Mouse (Mus musculus) liver, postnatal 0 days (tissue): ENCODE results near the gene Ndufb2. TPM values are rescaled to one million over a fixed set of nuclear protein-coding genes. Genes with fewer than 3 reads are reported as not detected.

Experiments
- ATAC-seq: fragments of 200-750 bp; cut with Nextera tagmentation; 2 replicates; pipeline ENCODE4 v1.8.0; 2017; ENCODE audit warnings: mild to moderate bottlenecking, moderate library complexity
- DNase-seq: peaks from one replicate; pipeline ENCODE4 v3.0.0-alpha.2; 2016
- H3K27ac ChIP-seq: fragments of 300-500 bp; sonication (generic); 2 replicates; pipeline ENCODE4 v1.5.1; 2014; ENCODE audit warnings: antibody characterized with exemption, moderate library complexity, mild to moderate bottlenecking, low read depth
- H3K27me3 ChIP-seq: fragments of 300-500 bp; sonication (generic); 2 replicates; pipeline ENCODE4 v1.6.1; 2014; ENCODE audit warnings: low read length, control low read depth, mixed read lengths; ENCODE audit not compliant: insufficient read depth
- H3K36me3 ChIP-seq: fragments of 300-500 bp; sonication (generic); replicated peaks from 2 replicates; pipeline ENCODE4 v1.6.1; 2014; ENCODE audit warnings: mild to moderate bottlenecking, control low read depth, low read length, moderate library complexity, mixed read lengths; ENCODE audit not compliant: insufficient read depth
- H3K4me1 ChIP-seq: fragments of 300-500 bp; sonication (generic); 2 replicates; pipeline ENCODE4 v1.6.1; 2014; ENCODE audit warnings: antibody characterized with exemption, mild to moderate bottlenecking, control low read depth; ENCODE audit not compliant: insufficient read depth
- H3K4me2 ChIP-seq: fragments of 300-500 bp; sonication (generic); 2 replicates; pipeline ENCODE4 v1.6.1; 2014; ENCODE audit warnings: low read depth, mild to moderate bottlenecking, low read length, moderate library complexity, mixed read lengths
- H3K4me3 ChIP-seq: fragments of 300-500 bp; sonication (generic); 2 replicates; pipeline ENCODE4 v1.5.1; 2014; ENCODE audit warnings: low read depth, low read length
- H3K9ac ChIP-seq: fragments of 300-500 bp; sonication (generic); replicated peaks from 2 replicates; pipeline ENCODE4 v1.6.1; 2014; ENCODE audit warnings: mild to moderate bottlenecking, moderate library complexity
- H3K9me3 ChIP-seq: fragments of 300-500 bp; sonication (generic); 2 replicates; pipeline ENCODE4 v1.6.1; 2016; ENCODE audit warnings: mild to moderate bottlenecking, control low read depth, low read length, mixed read lengths
- CTCF ChIP-seq: sonication (generic); IDR thresholded peaks from 2 replicates; pipeline ENCODE4 v1.5.1; 2016; ENCODE audit warnings: antibody characterized with exemption, low read depth
- EP300 ChIP-seq: IDR thresholded peaks from 2 replicates; pipeline ENCODE4 v1.6.1; 2016; ENCODE audit warnings: antibody characterized with exemption, low read depth, mild to moderate bottlenecking
- WGBS: fragments of 180-500 bp; shearing (Covaris S2); extraction: QIAGEN DNeasy Blood & Tissue Kit; methylation state at CpG from one replicate; pipeline ENCODE4 v1.1.7; 2014; ENCODE audit not compliant: insufficient replicate concordance; 5-methylcytosine and 5-hydroxymethylcytosine counted together
- polyA plus RNA-seq: library from polyadenylated mRNA; unstranded; fragments of >200 nt; fragmentation: Nextera tagmentation; extraction: Ambion mirVana; gene quantifications from 2 replicates; pipeline ENCODE4 v1.2.1, GENCODE M21; 2015

Gene Ndufb2
- polyA plus RNA-seq, 1 experiment from 2014 or later, result 260 TPM

DNA sequence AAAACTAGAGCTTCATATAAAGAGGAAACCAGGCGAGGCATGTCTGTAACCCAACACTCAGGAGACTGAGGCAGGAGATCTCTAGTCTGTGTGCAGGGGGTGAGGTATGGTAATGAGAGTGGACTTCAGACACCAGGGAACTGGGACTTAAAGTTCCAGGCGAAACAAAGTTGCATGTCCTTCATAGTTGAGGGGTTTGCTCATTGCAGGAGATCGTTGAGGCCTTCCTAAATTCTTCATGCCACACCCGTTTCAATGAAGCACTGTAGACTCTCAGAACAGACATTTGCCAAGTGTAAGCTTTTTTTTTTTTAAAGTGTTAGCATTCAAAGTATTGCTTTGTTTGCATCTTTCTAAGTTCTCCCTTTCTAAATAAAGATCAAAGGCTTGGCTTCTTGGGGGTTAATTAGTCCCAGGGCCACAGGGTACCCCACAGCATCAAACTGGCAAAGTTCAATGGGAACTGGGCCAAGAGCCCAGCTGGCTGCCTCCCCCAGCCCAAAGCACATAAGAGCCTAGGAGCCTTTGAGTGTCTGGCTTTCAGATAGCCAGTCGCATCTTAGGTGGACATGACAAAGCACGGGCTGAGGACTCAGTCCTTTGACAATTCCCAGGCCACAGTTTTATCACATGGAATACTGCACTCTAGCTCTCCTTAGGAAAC lies 33.0 kb upstream of the Ndufb2 start:
- Histone ChIP-seq H3K27me3 (peaks cover 28% of the 10 kb centered on the region), H3K27ac (no peak overlapping the region), H3K4me3 (no peak overlapping the region), H3K4me1 (peaks cover 4% of the 10 kb centered on the region; the same call in 1 of the 2 replicates), H3K9me3 (no peaks in the 10 kb centered on the region), H3K36me3 (no peaks in the 10 kb centered on the region), H3K4me2 (no peak overlapping the region), H3K9ac (no peak overlapping the region)
- ATAC-seq (no peak), DNase-seq (no peak)
- TF ChIP-seq EP300, result no peak
- TF ChIP-seq CTCF, result no peak
- 70% methylated on average over 6 of the region's 6 CpGs for WGBS

DNA sequence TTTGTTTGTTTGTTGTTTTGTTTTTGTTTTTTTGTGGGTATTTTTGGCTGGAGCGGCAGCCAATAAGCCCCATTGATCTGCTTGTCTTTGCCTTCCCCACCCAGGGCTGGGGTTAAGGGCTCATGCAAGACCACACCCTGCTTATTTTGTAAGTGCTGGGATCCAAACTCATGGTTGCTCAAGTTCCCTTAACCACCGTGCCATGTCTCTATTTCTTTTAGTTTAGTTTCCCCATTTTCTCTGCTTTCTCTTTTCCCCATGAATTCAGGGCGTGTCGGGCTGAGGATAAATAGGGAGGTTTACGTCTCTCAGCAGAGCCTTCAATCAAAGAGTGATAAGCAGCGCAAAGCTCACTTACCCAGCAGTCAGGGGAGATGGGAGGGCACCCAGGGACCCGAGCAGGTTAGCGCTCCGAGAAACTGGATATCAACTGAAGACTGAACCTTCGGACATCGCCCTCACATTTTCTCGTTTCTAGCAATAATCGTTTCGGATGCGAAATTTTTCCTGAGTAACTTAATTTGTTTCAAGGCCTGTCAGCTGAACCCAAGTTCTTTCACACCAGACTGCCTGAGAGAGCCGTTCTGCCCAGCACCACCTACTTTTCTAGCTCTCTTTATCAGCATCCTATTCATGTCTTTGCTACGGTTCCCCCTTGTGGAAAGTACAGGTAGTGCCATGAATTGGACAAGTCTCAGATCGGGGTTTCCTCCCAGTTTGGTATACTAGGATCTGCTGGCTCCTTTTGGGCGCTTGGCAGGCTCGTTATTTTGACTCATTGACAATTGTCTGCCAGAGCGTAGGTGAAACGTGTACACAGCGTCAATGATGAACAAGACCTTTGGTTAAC lies 30.0 kb upstream of the Ndufb2 start:
- 12% methylated on average over 23 of the region's 23 CpGs for WGBS
- H3K4me3 ChIP-seq, result peak overlapping the region; percentile 30
- no peak overlapping the region; the same call in 1 of the 2 replicates for H3K9ac ChIP-seq
- ATAC-seq (peak; percentile 83), DNase-seq (peak; percentile 77)
- H3K9me3 ChIP-seq, result no peaks in the 10 kb centered on the region
- H3K27me3 ChIP-seq, result peaks cover 7% of the 10 kb centered on the region
- H3K4me1 ChIP-seq, result peaks cover 4% of the 10 kb centered on the region; the same call in 1 of the 2 replicates
- TF ChIP-seq EP300, result no peak
- TF ChIP-seq CTCF, result peak; percentile 92
- H3K36me3 ChIP-seq, result no peaks in the 10 kb centered on the region
- 0 out of 2 replicates have a peak overlapping the region, but pooled peaks have one; percentile 55 for H3K27ac ChIP-seq
- peak overlapping the region; percentile 63 for H3K4me2 ChIP-seq

DNA sequence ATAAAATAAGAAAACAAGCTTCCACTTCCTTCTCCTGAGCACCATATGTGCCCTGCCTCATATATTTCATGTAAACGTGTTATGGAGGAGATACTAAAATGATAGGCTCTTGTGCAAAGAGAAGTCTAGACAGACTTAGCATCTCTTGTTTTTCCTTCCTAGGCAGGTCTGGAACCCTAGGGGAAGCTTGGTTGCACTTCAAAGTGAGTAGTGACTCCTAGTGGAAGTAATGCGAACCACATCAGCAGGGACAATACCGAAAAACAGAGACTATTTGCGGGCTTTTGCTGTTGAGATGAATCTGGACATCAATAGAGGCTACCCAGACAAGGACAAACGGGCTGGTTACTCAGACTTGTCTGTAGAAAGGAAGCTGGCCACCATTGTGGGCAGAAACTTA lies 24.8 kb upstream of the Ndufb2 start:
- Histone ChIP-seq H3K9ac (no peak overlapping the region), H3K4me1 (no peaks in the 10 kb centered on the region)
- 13% methylated on average over 5 of the region's 5 CpGs for WGBS

DNA sequence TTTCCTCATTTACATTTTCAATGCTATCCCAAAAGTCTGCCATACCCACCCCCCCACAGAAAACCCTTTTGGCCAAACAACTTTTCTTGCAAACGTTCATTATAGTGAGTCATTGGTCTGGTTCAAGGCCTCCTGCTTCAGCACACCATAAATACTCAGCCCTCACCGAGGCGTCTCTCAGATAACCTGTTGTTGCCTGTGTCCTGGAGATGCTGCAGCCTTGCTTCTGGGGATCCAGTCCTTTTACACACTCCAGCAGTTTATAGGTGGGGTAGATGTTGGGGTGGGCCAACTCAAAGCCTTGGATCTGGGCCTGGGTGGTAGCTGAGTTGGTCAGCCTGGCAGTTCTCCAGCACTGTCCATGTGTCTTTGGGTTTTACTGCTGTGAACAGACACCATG lies 21.9 kb upstream of the Ndufb2 start:
- 69% methylated on average over 3 of the region's 3 CpGs for WGBS
- H3K36me3 ChIP-seq, result no peaks in the 10 kb centered on the region
- no peak overlapping the region for H3K9ac ChIP-seq
- no peaks in the 10 kb centered on the region for H3K9me3 ChIP-seq
- ATAC-seq (no peak), DNase-seq (no peak)
- no peak for TF ChIP-seq CTCF
- no peak for TF ChIP-seq EP300
- no peak overlapping the region for H3K4me3 ChIP-seq
- no peaks in the 10 kb centered on the region for H3K27me3 ChIP-seq
- H3K27ac ChIP-seq, result no peak overlapping the region
- no peak overlapping the region for H3K4me2 ChIP-seq
- peaks cover 16% of the 10 kb centered on the region for H3K4me1 ChIP-seq

More for the DNA sequence above, 24.8 kb upstream of the Ndufb2 start:
- H3K36me3 ChIP-seq, result no peaks in the 10 kb centered on the region
- ATAC-seq (no peak), DNase-seq (no peak)
- H3K4me3 ChIP-seq, result no peak overlapping the region
- no peaks in the 10 kb centered on the region for H3K27me3 ChIP-seq
- TF ChIP-seq CTCF, result peak; percentile 83
- TF ChIP-seq EP300, result no peak
- H3K4me2 ChIP-seq, result no peak overlapping the region
- no peak overlapping the region for H3K27ac ChIP-seq
- no peaks in the 10 kb centered on the region for H3K9me3 ChIP-seq

DNA sequence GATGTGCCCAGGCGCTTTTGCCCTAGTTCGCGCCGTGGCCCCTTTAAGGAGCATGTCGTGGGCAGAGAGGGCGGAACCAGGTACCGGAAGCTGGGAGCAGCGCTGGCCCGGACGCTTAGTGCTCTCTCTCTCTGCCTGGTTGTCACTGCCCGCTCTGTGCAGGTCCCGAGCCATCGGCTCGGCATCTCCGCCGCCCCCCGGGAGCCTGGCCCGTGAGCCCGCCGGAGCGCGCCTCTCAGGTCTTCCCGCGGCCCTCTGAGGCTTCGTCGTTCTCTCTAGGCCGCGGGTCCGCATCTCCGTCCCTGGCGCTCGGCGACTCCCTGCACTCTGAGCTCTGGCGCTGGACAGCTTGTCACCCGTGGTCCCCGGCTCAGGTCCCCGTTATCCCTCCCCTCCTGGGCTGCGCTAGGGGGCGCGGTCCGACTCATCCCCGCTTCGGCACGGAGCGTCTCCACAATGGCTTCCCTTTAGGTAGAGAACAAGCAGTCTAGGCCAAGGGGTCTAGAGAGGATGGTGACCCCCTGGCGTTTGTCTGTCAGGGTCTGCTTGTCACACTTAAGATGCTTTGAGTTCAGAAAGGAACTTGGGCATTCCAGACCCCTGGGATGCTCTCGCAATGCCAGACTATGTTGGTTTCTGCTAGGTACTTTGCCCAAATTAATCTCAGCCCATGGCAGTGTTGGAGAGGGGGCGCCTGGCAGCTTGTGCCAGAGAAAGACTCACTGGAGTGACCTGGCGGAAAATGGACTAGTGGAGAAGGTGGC lies 18.4 kb upstream of the Ndufb2 start, which contains the start of gene Adck2:
TSS of gene Adck2 (plus strand) at position 83 of the 764 bp plus-strand sequence.
- H3K4me3 ChIP-seq, result peak within 1 kb of the TSS; percentile 81
- peak; percentile 65 for TF ChIP-seq CTCF
- TF ChIP-seq EP300, result no peak
- H3K9me3 ChIP-seq, result no peaks in the 10 kb centered on the region
- H3K4me1 ChIP-seq, result peaks cover 16% of the 10 kb centered on the region
- WGBS, result 1% methylated on average over 46 of the region's 49 CpGs
- peaks cover 7% of the 10 kb centered on the region; the same call in 1 of the 2 replicates for H3K36me3 ChIP-seq
- peak within 1 kb of the TSS; percentile 80 for H3K9ac ChIP-seq
- peak; percentile 86 for DNase-seq
- ATAC-seq, result peak; percentile 95
- peak within 1 kb of the TSS; percentile 98 for H3K4me2 ChIP-seq
- peak within 1 kb of the TSS; percentile 93 for H3K27ac ChIP-seq
- H3K27me3 ChIP-seq, result no peaks in the 10 kb centered on the region
